Mouse (Mus musculus): ENCODE results near the gene Exoc1. TPM values are rescaled to one million over a fixed set of nuclear protein-coding genes. Genes with fewer than 3 reads are reported as not detected.

The Exoc1 gene
- total RNA-seq, 2 experiments from 2014 or later: 54.2 to 54.9 TPM

GRCm38 (mm10) chr5:76589311-76589710 is 60.2 kb downstream of the Exoc1 start:
- DNase-seq (ENCODE audit: low spot score in 2 of 2): no peak
- intact Hi-C loops (cut with DNase I): loop anchor here (2.0 kb wide), 2 partner anchors 61 to 361 kb away; partner anchors contain the start of genes Exoc1, Paics and Ppat

GRCm38 (mm10) chr5:76590009-76590408 is 60.9 kb downstream of the Exoc1 start:
- no peak for DNase-seq (ENCODE audit: low spot score in 2 of 2)
- intact Hi-C loops (cut with DNase I): no loop called here

- intact Hi-C loops (cut with DNase I): no loop called here
- no peak for DNase-seq (ENCODE audit: low spot score in 2 of 2)
Observed at GRCm38 (mm10) chr5:76591885-76592284, 62.8 kb downstream of the Exoc1 start.

GRCm38 (mm10) chr5:76609702-76610370 is 80.7 kb downstream of the Exoc1 start:
- no peak for DNase-seq (ENCODE audit: low spot score in 2 of 2)
- intact Hi-C loops (cut with DNase I): no loop called here

DNA sequence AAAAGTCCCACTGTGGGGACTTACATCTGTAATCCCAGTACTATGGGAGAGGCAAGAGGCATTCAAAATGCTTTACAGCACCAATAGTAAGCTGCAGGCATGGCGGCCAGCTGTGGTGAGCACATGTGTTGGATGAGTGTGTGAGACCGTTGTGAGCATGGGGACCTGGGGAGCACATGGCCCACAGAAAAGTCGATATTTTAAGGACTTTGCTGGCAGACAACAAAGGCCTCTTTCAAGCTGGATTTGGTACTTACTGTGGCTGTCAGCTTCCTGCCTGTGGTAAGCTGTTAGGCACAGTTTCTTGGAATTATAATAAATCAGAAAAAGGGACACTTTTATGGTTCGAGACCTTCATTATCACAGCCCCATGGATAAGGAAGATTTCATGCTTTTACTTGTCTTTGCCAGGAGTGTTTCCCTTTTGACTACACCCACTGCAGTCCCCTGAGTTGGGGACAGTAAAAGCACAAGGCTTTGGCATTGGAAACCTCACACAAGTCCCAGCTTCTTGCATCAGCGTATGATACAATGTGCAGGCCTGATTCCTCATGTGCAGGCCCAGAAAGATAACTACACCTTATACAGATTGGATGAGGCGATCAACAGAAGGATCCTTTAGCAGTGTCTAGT is 83.9 kb downstream of the Exoc1 start:
- DNase-seq (ENCODE audit: low spot score in 2 of 2): no peak
- intact Hi-C loops (cut with DNase I): no loop called here

GRCm38 (mm10) chr5:76615276-76615675 is 86.2 kb downstream of the Exoc1 start:
- intact Hi-C loops (cut with DNase I): no loop called here
- DNase-seq (ENCODE audit: low spot score in 2 of 2): peak in 1 of 2 experiments; percentile 21

DNA sequence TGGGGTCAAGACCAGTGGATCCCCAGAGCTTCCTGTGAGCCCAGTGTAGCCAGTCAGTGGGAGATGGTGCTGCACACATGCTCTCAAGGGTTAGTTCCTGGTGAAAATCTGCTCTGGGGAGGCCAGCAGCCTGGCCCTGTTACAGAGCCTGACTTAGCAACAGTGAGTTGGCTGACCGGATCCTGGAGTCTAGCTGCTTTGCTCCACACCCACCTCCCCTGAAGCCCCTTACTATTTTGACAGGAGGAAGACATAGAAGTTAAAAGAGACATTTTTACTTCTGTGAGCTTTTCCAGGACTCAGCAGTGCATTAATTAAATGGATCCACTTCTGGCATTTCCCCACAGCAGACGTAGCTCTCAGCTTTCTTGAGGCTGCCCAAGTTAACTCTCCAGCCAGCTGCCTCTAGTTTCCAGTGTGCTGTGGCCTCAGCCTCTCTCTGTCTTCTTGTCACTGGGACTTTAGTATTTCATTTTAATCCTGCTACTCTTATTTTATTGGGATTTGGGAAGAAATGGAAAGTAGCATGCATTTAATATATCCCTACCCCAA is 87.2 kb downstream of the Exoc1 start:
- intact Hi-C loops (cut with DNase I): no loop called here
- DNase-seq (ENCODE audit: low spot score in 2 of 2): no peak

- intact Hi-C loops (cut with DNase I): no loop called here
- no peak for DNase-seq (ENCODE audit: low spot score in 2 of 2)
Observed at GRCm38 (mm10) chr5:76618750-76619149, 89.6 kb downstream of the Exoc1 start.

Other genes starting within 250 kb of the Exoc1 start
- 10 to 100 TPM; 54.5 to 56.3 TPM for gene Clock, start 224.5 kb upstream of the Exoc1 start, total RNA-seq (2021)
- gene Pdcl2, start 198.2 kb upstream of the Exoc1 start, total RNA-seq (2021): not detected
- not detected for gene Nmu, start 165.5 kb upstream of the Exoc1 start, total RNA-seq (2021)
- 1 to 10 TPM in 1 of 2 experiments, not detected in 1; 1.2 TPM for gene Gm7271, start 45.3 kb upstream of the Exoc1 start, total RNA-seq (2021)
- gene Cep135, start 59.4 kb downstream of the Exoc1 start, total RNA-seq (2021): 1 to 10 TPM; 5.2 to 5.9 TPM
- 10 to 100 TPM; 49.5 to 54.8 TPM for gene C530008M17Rik, start 127.2 kb downstream of the Exoc1 start, total RNA-seq (2021)